Mouse (Mus musculus) olfactory bulb, adult 2 months (tissue): ENCODE data around the gene Hs3st4. TPM values are rescaled to one million over a fixed set of nuclear protein-coding genes. Genes with fewer than 3 reads are reported as not detected.

Experiments
- H3K27ac ChIP-seq: fragments of 200-500 bp; 2 replicates; pipeline ENCODE4 v1.5.1; 2012; ENCODE audit warnings: low read depth, low read length; ENCODE audit not compliant: insufficient read depth
- H3K4me1 ChIP-seq: fragments of 200-500 bp; 2 replicates; pipeline ENCODE4 v1.6.1; 2012; ENCODE audit warnings: low read length; ENCODE audit not compliant: control insufficient read depth, insufficient read depth
- H3K4me3 ChIP-seq: fragments of 200-500 bp; 2 replicates; pipeline ENCODE4 v1.5.1; 2012; ENCODE audit warnings: mild to moderate bottlenecking, low read depth, low read length, moderate library complexity; ENCODE audit not compliant: insufficient read depth
- CTCF ChIP-seq: fragments of 200-500 bp; IDR thresholded peaks from 2 replicates; pipeline ENCODE4 v1.5.1; 2012; ENCODE audit warnings: low read depth, mild to moderate bottlenecking, low read length, moderate library complexity; ENCODE audit not compliant: insufficient read depth
- POLR2A ChIP-seq: fragments of 200-500 bp; IDR thresholded peaks from 2 replicates; pipeline ENCODE4 v1.6.1; 2012; ENCODE audit warnings: mild to moderate bottlenecking, low read depth, low read length, moderate library complexity; ENCODE audit not compliant: insufficient read depth
- WGBS: fragments of 180-500 bp; shearing (Covaris S2); methylation state at CpG from one replicate; pipeline ENCODE4 v1.1.7; 2018; 5-methylcytosine and 5-hydroxymethylcytosine counted together
- polyA plus RNA-seq: library from polyadenylated mRNA; stranded (reverse); fragments of >200 nt; gene quantifications from 2 replicates; pipeline ENCODE4 v1.2.4, GENCODE M21; 2012; ENCODE audit warnings: low replicate concordance; ENCODE audit not compliant: missing spikeins, insufficient read depth, insufficient read length

Gene Hs3st4
- polyA plus RNA-seq, 1 experiment, result not detected

GRCm38 (mm10) chr7:124047382-124047781 lies 64.7 kb downstream of the Hs3st4 start:
- no peak for TF ChIP-seq CTCF
- no peak for TF ChIP-seq POLR2A
- Histone ChIP-seq H3K4me3 (no peak overlapping the region), H3K4me1 (no peaks in the 10 kb centered on the region), H3K27ac (no peak overlapping the region)

DNA sequence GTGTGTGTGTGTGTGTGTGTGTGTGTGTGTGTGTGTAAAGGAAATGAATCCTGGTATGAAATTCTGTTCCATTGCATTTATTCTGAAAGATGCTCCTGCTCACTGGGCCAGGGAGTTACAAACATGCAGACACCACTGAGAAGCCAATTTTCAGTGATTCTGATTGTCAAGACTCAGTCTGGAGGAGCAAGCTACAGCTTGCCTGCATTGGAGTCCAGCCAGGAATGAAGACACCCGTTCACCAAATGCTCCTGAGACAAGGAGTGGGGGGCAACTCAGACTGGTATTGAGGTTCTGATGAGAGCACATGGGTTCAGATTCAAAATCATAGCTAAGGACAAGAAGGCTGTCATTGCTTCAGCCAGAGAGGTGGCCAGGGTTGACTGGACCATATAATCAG lies 66.3 kb downstream of the Hs3st4 start:
- Histone ChIP-seq H3K4me3 (no peak overlapping the region), H3K4me1 (no peaks in the 10 kb centered on the region), H3K27ac (no peak overlapping the region)
- TF ChIP-seq POLR2A, result no peak
- no peak for TF ChIP-seq CTCF
- 28% methylated on average over 1 of the region's 1 CpGs for WGBS

DNA sequence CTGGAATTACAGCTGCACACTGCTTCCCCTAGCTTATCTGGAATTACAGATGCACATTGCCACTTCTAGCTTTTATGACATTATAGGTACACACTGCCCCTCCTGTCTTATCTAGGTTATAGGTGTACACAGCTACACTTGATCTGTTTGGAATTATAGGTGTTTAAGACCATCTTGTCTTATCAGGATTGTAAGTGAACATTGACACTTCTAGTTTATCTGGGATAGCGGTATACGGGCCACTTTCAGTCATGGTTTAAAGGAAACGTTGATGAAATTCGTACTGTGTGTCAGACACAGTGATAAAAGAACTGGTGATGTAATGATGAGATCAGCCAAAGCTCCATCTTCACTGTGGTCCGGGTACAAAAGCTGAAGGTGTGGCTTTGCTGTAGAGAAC lies 67.8 kb downstream of the Hs3st4 start:
- Histone ChIP-seq H3K27ac (no peak overlapping the region), H3K4me1 (no peaks in the 10 kb centered on the region), H3K4me3 (no peak overlapping the region)
- 89% methylated on average over 5 of the region's 5 CpGs for WGBS
- no peak for TF ChIP-seq CTCF
- TF ChIP-seq POLR2A, result no peak

- TF ChIP-seq CTCF, result no peak
- TF ChIP-seq POLR2A, result no peak
- no peak overlapping the region for H3K27ac ChIP-seq
- no peak overlapping the region for H3K4me3 ChIP-seq
- 86% methylated on average over 1 of the region's 1 CpGs for WGBS
- no peaks in the 10 kb centered on the region for H3K4me1 ChIP-seq
These were observed 101.1 kb downstream of the Hs3st4 start for GRCm38 (mm10) chr7:124083741-124084140.

GRCm38 (mm10) chr7:124129019-124129418 lies 146.3 kb downstream of the Hs3st4 start:
- no peak for TF ChIP-seq CTCF
- peaks cover 3% of the 10 kb centered on the region; the same call in 1 of the 2 replicates for H3K4me1 ChIP-seq
- no peak overlapping the region for H3K27ac ChIP-seq
- H3K4me3 ChIP-seq, result no peak overlapping the region
- 1% methylated on average over 2 of the region's 2 CpGs for WGBS

- whole genome bisulfite sequencing, result 27% methylated on average over 7 of the region's 7 CpGs
- Histone ChIP-seq H3K4me1 (peaks cover 3% of the 10 kb centered on the region; the same call in 1 of the 2 replicates), H3K4me3 (no peak overlapping the region), H3K27ac (no peak overlapping the region)
- TF ChIP-seq CTCF (no peak), POLR2A (no peak)
These were observed 148.6 kb downstream of the Hs3st4 start for GRCm38 (mm10) chr7:124131312-124131711.

DNA sequence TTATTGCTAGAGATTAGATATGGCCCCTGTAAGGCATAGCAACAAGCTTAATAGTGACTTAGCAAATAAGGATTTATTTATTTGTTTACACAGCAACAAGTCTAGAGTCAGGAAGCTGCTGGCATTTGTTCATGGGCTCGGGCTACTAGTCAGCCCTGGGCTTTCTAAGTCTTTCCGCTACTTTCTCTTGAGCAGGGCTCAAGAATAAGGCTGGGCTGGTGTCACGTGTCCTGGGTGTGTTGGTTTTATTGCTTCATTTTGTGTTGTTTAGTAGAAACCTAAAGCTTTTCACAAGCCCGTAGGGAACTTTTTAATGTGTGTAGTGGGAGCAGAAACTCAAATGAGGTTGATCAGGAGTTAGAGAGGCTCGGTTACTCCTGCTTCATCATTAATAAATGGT lies 153.5 kb downstream of the Hs3st4 start:
- Histone ChIP-seq H3K27ac (no peak overlapping the region), H3K4me1 (peaks cover 3% of the 10 kb centered on the region; the same call in 1 of the 2 replicates), H3K4me3 (no peak overlapping the region)
- TF ChIP-seq POLR2A (no peak), CTCF (no peak)
- 84% methylated on average over 5 of the region's 5 CpGs for WGBS

GRCm38 (mm10) chr7:124141229-124141628 lies 158.6 kb downstream of the Hs3st4 start:
- no peak for TF ChIP-seq CTCF
- no peak for TF ChIP-seq POLR2A
- 96% methylated on average over 6 of the region's 6 CpGs for WGBS
- no peak overlapping the region for H3K27ac ChIP-seq
- H3K4me3 ChIP-seq, result no peak overlapping the region
- no peaks in the 10 kb centered on the region for H3K4me1 ChIP-seq

DNA sequence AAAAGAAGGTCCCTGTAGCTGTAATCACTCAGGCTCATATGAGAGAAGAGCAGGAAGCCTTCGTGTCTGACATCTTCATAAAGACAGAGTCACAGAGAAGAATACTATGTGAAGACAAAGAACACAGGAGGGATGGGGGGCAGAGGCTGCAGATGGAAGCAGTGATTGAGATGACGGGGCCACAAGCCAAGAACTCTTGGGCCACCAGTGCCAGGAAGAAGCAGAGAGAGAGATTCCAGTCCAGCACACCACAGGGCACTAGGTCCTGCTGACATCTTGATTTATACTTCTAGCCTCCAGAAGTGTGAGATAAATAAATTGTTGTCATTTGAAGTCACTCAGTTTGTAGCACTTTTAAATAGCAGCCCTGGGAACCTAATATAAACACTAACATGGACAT lies 168.2 kb downstream of the Hs3st4 start:
- Histone ChIP-seq H3K4me3 (no peak overlapping the region), H3K27ac (no peak overlapping the region), H3K4me1 (no peaks in the 10 kb centered on the region)
- 72% methylated on average over 2 of the region's 2 CpGs for WGBS
- TF ChIP-seq CTCF (no peak), POLR2A (no peak)

DNA sequence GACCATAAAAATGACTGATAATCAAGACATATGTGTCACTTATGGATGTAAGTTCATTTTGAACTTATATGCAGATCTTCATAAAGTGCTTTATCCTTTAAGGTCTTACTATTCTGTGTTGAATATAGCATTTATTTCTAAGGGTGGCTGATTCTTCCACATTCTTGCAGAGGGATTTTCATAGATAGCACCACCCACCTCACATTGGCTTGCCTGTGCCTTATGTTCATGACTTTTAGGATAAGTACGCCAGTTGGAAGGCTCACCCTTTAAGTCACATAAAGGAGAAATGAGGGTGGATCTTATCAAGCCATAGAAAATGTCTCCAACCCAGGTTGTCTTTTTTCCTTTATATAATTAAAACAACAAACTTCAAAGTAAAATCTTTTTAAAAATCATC lies 180.6 kb downstream of the Hs3st4 start:
- H3K4me3 ChIP-seq, result no peak overlapping the region
- 93% methylated on average over 1 of the region's 1 CpGs for WGBS
- H3K4me1 ChIP-seq, result peaks cover 2% of the 10 kb centered on the region; the same call in 1 of the 2 replicates
- no peak for TF ChIP-seq CTCF
- no peak overlapping the region for H3K27ac ChIP-seq
